Mouse (Mus musculus) thymus, postnatal 14 days (tissue): ENCODE results near the gene Apoe.

Experiments used
- DNase-seq: peaks from one replicate; pipeline ENCODE4 v3.0.0; 2021

Apoe gene

GRCm38 (mm10) chr7:19663940-19664339, 35.0 kb downstream of the Apoe start:
- peak; percentile 22 for DNase-seq

GRCm38 (mm10) chr7:19652614-19653013, 46.4 kb downstream of the Apoe start:
- DNase-seq: no peak

GRCm38 (mm10) chr7:19651063-19651786, 47.8 kb downstream of the Apoe start:
- DNase-seq: no peak
